Mouse (Mus musculus): ENCODE data around the gene Kcnd3. TPM values are rescaled to one million over a fixed set of nuclear protein-coding genes. Genes with fewer than 3 reads are reported as not detected.

Gene Kcnd3
- polyA plus RNA-seq, 1 experiment from 2014 or later = 0.02 TPM

- Histone ChIP-seq H3K36me3 (replicated peaks; ENCODE audit: insufficient read depth, low read length) (peaks cover 11% of the 10 kb centered on the region), H3K4me1 (ENCODE audit: insufficient read depth) (peaks cover 14% of the 10 kb centered on the region), H3K4me2 (ENCODE audit: low read depth, low read length) (peak overlapping the region; percentile 97), H3K9me3 (ENCODE audit: low read length) (no peaks in the 10 kb centered on the region), H3K27me3 (ENCODE audit: insufficient read depth, low read length) (0 out of 2 replicates have a peak, but pooled peaks cover 2% of the 10 kb centered on the region), H3K27ac (ENCODE audit: low read depth) (no peak overlapping the region; the same call in 1 of the 2 replicates), H3K9ac (replicated peaks) (no peak overlapping the region), H3K4me3 (ENCODE audit: low read depth, low read length) (no peak overlapping the region)
- ATAC-seq = no peak
- DNase-seq = no peak
- TF ChIP-seq CTCF (IDR thresholded peaks at IDR 0.05; ENCODE audit: low read depth) = no peak
- no peak for TF ChIP-seq EP300 (IDR thresholded peaks at IDR 0.05; ENCODE audit: low read depth)
- WGBS (ENCODE audit: insufficient replicate concordance) = 33% methylated on average over 2 of the region's 2 CpGs
These were observed 236.4 kb downstream of the Kcnd3 start for GRCm38 (mm10) chr3:105688536-105688935.

GRCm38 (mm10) chr3:105693327-105694080, 241.4 kb downstream of the Kcnd3 start:
- DNase-seq = no peak
- no peak for TF ChIP-seq CTCF (IDR thresholded peaks at IDR 0.05; ENCODE audit: low read depth)
- TF ChIP-seq EP300 (IDR thresholded peaks at IDR 0.05; ENCODE audit: low read depth) = no peak

GRCm38 (mm10) chr3:105695476-105696386, 243.6 kb downstream of the Kcnd3 start:
- WGBS (ENCODE audit: insufficient replicate concordance) = 47% methylated on average over 20 of the region's 20 CpGs
- no peaks in the 10 kb centered on the region for H3K9me3 ChIP-seq (ENCODE audit: low read length)
- no peak for ATAC-seq
- H3K36me3 ChIP-seq (replicated peaks; ENCODE audit: insufficient read depth, low read length) = no peaks in the 10 kb centered on the region
- H3K27me3 ChIP-seq (ENCODE audit: insufficient read depth, low read length) = peaks cover 11% of the 10 kb centered on the region; the same call in 1 of the 2 replicates
- no peak overlapping the region for H3K9ac ChIP-seq (replicated peaks)
- no peak overlapping the region for H3K27ac ChIP-seq (ENCODE audit: low read depth)
- H3K4me2 ChIP-seq (ENCODE audit: low read depth, low read length) = no peak overlapping the region
- TF ChIP-seq CTCF (IDR thresholded peaks at IDR 0.05; ENCODE audit: low read depth) (no peak), EP300 (IDR thresholded peaks at IDR 0.05; ENCODE audit: low read depth) (no peak)
- no peak overlapping the region for H3K4me3 ChIP-seq (ENCODE audit: low read depth, low read length)
- DNase-seq = peak; percentile 10
- H3K4me1 ChIP-seq (ENCODE audit: insufficient read depth) = peaks cover 12% of the 10 kb centered on the region; the same call in 1 of the 2 replicates

More at GRCm38 (mm10) chr3:105693327-105694080, 241.4 kb downstream of the Kcnd3 start:
- WGBS (ENCODE audit: insufficient replicate concordance) = 65% methylated on average over 14 of the region's 14 CpGs
- 0 out of 2 replicates have a peak, but pooled peaks cover 7% of the 10 kb centered on the region for H3K4me1 ChIP-seq (ENCODE audit: insufficient read depth)
- no peak overlapping the region for H3K27ac ChIP-seq (ENCODE audit: low read depth)
- ATAC-seq = no peak
- H3K4me3 ChIP-seq (ENCODE audit: low read depth, low read length) = no peak overlapping the region
- H3K9ac ChIP-seq (replicated peaks) = no peak overlapping the region
- no peaks in the 10 kb centered on the region for H3K36me3 ChIP-seq (replicated peaks; ENCODE audit: insufficient read depth, low read length)
- no peaks in the 10 kb centered on the region for H3K9me3 ChIP-seq (ENCODE audit: low read length)
- H3K27me3 ChIP-seq (ENCODE audit: insufficient read depth, low read length) = peaks cover 11% of the 10 kb centered on the region; the same call in 1 of the 2 replicates
- H3K4me2 ChIP-seq (ENCODE audit: low read depth, low read length) = no peak overlapping the region

GRCm38 (mm10) chr3:105696387-105697147, 244.4 kb downstream of the Kcnd3 start:
- Histone ChIP-seq H3K27me3 (ENCODE audit: insufficient read depth, low read length) (peaks cover 11% of the 10 kb centered on the region; the same call in 1 of the 2 replicates), H3K4me2 (ENCODE audit: low read depth, low read length) (no peak overlapping the region), H3K36me3 (replicated peaks; ENCODE audit: insufficient read depth, low read length) (no peaks in the 10 kb centered on the region), H3K9me3 (ENCODE audit: low read length) (no peaks in the 10 kb centered on the region), H3K27ac (ENCODE audit: low read depth) (no peak overlapping the region), H3K4me3 (ENCODE audit: low read depth, low read length) (no peak overlapping the region), H3K9ac (replicated peaks) (no peak overlapping the region), H3K4me1 (ENCODE audit: insufficient read depth) (peaks cover 18% of the 10 kb centered on the region)
- WGBS (ENCODE audit: insufficient replicate concordance) = 76% methylated on average over 17 of the region's 17 CpGs
- no peak for ATAC-seq
- no peak for TF ChIP-seq EP300 (IDR thresholded peaks at IDR 0.05; ENCODE audit: low read depth)
- no peak for TF ChIP-seq CTCF (IDR thresholded peaks at IDR 0.05; ENCODE audit: low read depth)
- peak; percentile 12 for DNase-seq

- DNase-seq = no peak
- Histone ChIP-seq H3K4me3 (ENCODE audit: low read depth, low read length) (no peak overlapping the region), H3K36me3 (replicated peaks; ENCODE audit: insufficient read depth, low read length) (no peaks in the 10 kb centered on the region), H3K4me1 (ENCODE audit: insufficient read depth) (peaks cover 20% of the 10 kb centered on the region), H3K9me3 (ENCODE audit: low read length) (no peaks in the 10 kb centered on the region), H3K9ac (replicated peaks) (no peak overlapping the region), H3K27me3 (ENCODE audit: insufficient read depth, low read length) (peaks cover 11% of the 10 kb centered on the region; the same call in 1 of the 2 replicates), H3K27ac (ENCODE audit: low read depth) (no peak overlapping the region), H3K4me2 (ENCODE audit: low read depth, low read length) (no peak overlapping the region)
- WGBS (ENCODE audit: insufficient replicate concordance) = 63% methylated on average over 5 of the region's 5 CpGs
- TF ChIP-seq CTCF (IDR thresholded peaks at IDR 0.05; ENCODE audit: low read depth) (no peak), EP300 (IDR thresholded peaks at IDR 0.05; ENCODE audit: low read depth) (no peak)
- no peak for ATAC-seq
These were observed 245.0 kb downstream of the Kcnd3 start for GRCm38 (mm10) chr3:105697148-105697441.

Measured in liver, postnatal 0 days (tissue).